Mouse (Mus musculus): ENCODE data around the gene Cst3. TPM values are rescaled to one million over a fixed set of nuclear protein-coding genes. Genes with fewer than 3 reads are reported as not detected.

Cst3 gene
- polyA plus RNA-seq, 1 experiment from 2014 or later = 591 TPM

DNA sequence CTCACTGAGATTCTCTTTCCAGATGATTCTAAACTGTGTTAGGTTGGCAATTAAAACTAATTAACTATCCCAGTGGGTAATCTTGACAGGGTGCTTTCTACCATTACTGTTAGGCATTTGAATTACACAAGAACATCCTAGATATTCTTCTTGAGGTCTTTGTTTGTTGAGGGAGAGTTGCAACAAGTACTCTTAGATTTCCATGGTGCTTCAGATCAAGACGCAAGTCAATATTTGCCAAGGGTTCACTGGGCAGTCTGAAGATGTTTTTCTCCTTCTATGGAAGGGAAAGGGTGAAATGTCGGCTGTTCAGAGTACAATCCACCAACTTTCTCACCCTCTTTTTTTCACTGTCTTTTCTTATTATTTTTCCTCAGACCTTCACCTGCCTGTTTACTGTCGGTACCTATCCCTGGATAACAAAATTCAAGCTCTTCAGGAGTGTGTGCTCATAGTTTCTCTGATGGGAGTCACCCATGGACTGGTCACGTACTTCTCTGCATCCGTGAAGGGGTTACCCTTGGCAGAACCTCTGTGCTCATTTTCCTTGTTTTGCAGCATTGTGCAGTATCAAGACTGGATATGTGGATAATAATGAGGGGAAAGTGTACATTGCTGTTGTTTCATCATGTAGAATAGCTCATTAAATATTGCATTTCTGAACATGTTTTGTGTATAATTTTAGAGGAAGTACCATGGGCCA lies 37.3 kb downstream of the Cst3 start:
- DNase-seq (ENCODE audit: low spot score) = no peak
- no peaks in the 10 kb centered on the region for H3K27me3 ChIP-seq (replicated peaks; ENCODE audit: control insufficient read depth, insufficient read depth, low read length)
- 86% methylated on average over 5 of the region's 5 CpGs for whole genome bisulfite sequencing
- no peak overlapping the region for H3K4me3 ChIP-seq (ENCODE audit: low read depth, low read length)
- no peak overlapping the region for H3K27ac ChIP-seq (replicated peaks; ENCODE audit: low read depth, low read length)
- H3K9ac ChIP-seq (ENCODE audit: low read depth, low read length) = no peak overlapping the region
- H3K9me3 ChIP-seq (ENCODE audit: control insufficient read depth, low read length) = no peaks in the 10 kb centered on the region
- no peak overlapping the region for H3K4me2 ChIP-seq (ENCODE audit: low read depth, low read length)
- no peaks in the 10 kb centered on the region for H3K36me3 ChIP-seq (ENCODE audit: control insufficient read depth, insufficient read depth, low read length)
- ATAC-seq (ENCODE audit: low read depth) = no peak
- H3K4me1 ChIP-seq (ENCODE audit: control insufficient read depth, insufficient read depth, low read length) = no peaks in the 10 kb centered on the region

DNA sequence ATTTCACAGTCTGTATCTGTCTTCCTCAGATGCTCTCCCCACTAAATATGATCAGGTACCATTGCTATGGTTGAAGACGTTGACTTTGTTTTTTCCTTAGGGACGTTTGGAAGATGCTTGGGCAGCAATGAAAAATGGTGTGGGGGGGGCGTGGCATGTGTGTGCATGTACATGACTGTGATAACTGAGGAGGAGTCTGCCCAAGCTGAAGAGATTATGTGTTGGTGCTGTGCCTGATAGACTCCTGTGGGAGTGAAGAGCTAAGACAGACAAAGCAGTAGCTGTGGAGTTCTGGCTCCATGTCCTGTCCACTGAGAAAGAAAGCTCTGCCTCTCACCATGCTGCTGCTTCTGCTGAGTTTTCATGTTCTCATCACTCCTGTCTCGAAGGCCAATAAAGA lies 40.6 kb downstream of the Cst3 start, which contains the start of gene Cst9:
Cst9 (plus strand) TSS at position 236 of the 400 bp plus-strand sequence.
- H3K27ac ChIP-seq (replicated peaks; ENCODE audit: low read depth, low read length) = no peak within 1 kb of the TSS
- 71% methylated on average over 4 of the region's 4 CpGs for WGBS

DNA sequence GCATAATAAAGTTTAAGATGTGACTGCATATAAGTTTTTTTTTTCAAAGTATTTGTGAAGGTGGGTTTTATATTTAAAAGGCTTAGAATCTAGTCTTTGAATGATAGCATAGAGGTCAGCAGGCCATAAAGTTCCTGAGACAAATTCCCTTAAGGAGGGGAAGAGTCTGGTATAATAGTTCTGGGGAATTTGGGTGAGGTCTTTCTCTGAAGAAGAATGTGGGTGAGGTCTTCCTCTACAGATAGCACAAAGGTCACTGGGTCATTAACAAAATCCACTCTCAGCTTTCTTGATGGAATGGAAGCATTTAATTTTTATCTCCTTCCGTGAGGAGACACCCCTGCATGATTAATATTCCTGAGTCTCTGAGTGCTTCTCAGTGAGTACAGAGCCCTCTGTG lies 49.5 kb downstream of the Cst3 start:
- Histone ChIP-seq H3K9ac (ENCODE audit: low read depth, low read length) (no peak overlapping the region), H3K27me3 (replicated peaks; ENCODE audit: control insufficient read depth, insufficient read depth, low read length) (no peaks in the 10 kb centered on the region), H3K36me3 (ENCODE audit: control insufficient read depth, insufficient read depth, low read length) (no peaks in the 10 kb centered on the region), H3K4me2 (ENCODE audit: low read depth, low read length) (no peak overlapping the region), H3K4me1 (ENCODE audit: control insufficient read depth, insufficient read depth, low read length) (no peaks in the 10 kb centered on the region), H3K4me3 (ENCODE audit: low read depth, low read length) (no peak overlapping the region), H3K27ac (replicated peaks; ENCODE audit: low read depth, low read length) (no peak overlapping the region), H3K9me3 (ENCODE audit: control insufficient read depth, low read length) (no peaks in the 10 kb centered on the region)
- 73% methylated on average over 1 of the region's 1 CpGs for WGBS
- DNase-seq (ENCODE audit: low spot score) = no peak
- no peak for ATAC-seq (ENCODE audit: low read depth)

More for the DNA sequence above, 40.6 kb downstream of the Cst3 start, which contains the start of gene Cst9:
- Histone ChIP-seq H3K4me2 (ENCODE audit: low read depth, low read length) (no peak within 1 kb of the TSS), H3K9me3 (ENCODE audit: control insufficient read depth, low read length) (no peaks in the 10 kb centered on the region), H3K9ac (ENCODE audit: low read depth, low read length) (no peak within 1 kb of the TSS), H3K4me1 (ENCODE audit: control insufficient read depth, insufficient read depth, low read length) (no peaks in the 10 kb centered on the region), H3K36me3 (ENCODE audit: control insufficient read depth, insufficient read depth, low read length) (no peaks in the 10 kb centered on the region), H3K4me3 (ENCODE audit: low read depth, low read length) (no peak within 1 kb of the TSS), H3K27me3 (replicated peaks; ENCODE audit: control insufficient read depth, insufficient read depth, low read length) (no peaks in the 10 kb centered on the region)
- ATAC-seq (ENCODE audit: low read depth) (no peak), DNase-seq (ENCODE audit: low spot score) (no peak)

Other genes starting within 250 kb of the Cst3 start
- 71.1 and 79.9 TPM in 2 replicates for gene Nxt1, start 203.1 kb downstream of the Cst3 start, polyA plus RNA-seq (2014; fragmentation: Nextera tagmentation; extraction: Ambion mirVana)
- 22.4 and 23.3 TPM in 2 replicates for gene Gzf1, start 194.7 kb downstream of the Cst3 start, polyA plus RNA-seq (2014; fragmentation: Nextera tagmentation; extraction: Ambion mirVana)
- 5.9 and 6.5 TPM in 2 replicates for gene Napb, start 143.2 kb downstream of the Cst3 start, polyA plus RNA-seq (2014; fragmentation: Nextera tagmentation; extraction: Ambion mirVana)
- gene Cstl1, start 125.3 kb downstream of the Cst3 start, polyA plus RNA-seq (2014; fragmentation: Nextera tagmentation; extraction: Ambion mirVana) = not detected in 2 replicates
- not detected in 2 replicates for gene Cst11, start 104.2 kb downstream of the Cst3 start, polyA plus RNA-seq (2014; fragmentation: Nextera tagmentation; extraction: Ambion mirVana)
- gene 8030411F24Rik, start 93.7 kb downstream of the Cst3 start, polyA plus RNA-seq (2014; fragmentation: Nextera tagmentation; extraction: Ambion mirVana) = not detected in 2 replicates
- gene Cst12, start 86.3 kb downstream of the Cst3 start, polyA plus RNA-seq (2014; fragmentation: Nextera tagmentation; extraction: Ambion mirVana) = not detected in 2 replicates
- not detected in 2 replicates for gene Cst8, start 76.9 kb downstream of the Cst3 start, polyA plus RNA-seq (2014; fragmentation: Nextera tagmentation; extraction: Ambion mirVana)
- gene Cst13, start 55.6 kb downstream of the Cst3 start, polyA plus RNA-seq (2014; fragmentation: Nextera tagmentation; extraction: Ambion mirVana) = not detected in 2 replicates
- gene Cst9, start 40.5 kb downstream of the Cst3 start, polyA plus RNA-seq (2014; fragmentation: Nextera tagmentation; extraction: Ambion mirVana) = not detected in 2 replicates
- not detected in 2 replicates for gene 9230104L09Rik, start 10.7 kb downstream of the Cst3 start, polyA plus RNA-seq (2014; fragmentation: Nextera tagmentation; extraction: Ambion mirVana)
- not detected in 2 replicates for gene Gm1330, start 127.6 kb upstream of the Cst3 start, polyA plus RNA-seq (2014; fragmentation: Nextera tagmentation; extraction: Ambion mirVana)
- gene Gm10750, start 141.5 kb upstream of the Cst3 start, polyA plus RNA-seq (2014; fragmentation: Nextera tagmentation; extraction: Ambion mirVana) = not detected in 2 replicates